Mouse (Mus musculus) lung, postnatal 0 days (tissue): ENCODE measurements around the gene Lrp5. TPM values are rescaled to one million over a fixed set of nuclear protein-coding genes. Genes with fewer than 3 reads are reported as not detected.
"Not testable (repeated sequence)": the region's sequence is repeated elsewhere in the genome, so short reads cannot be mapped to it uniquely, and the experiment has no call there.

Source experiments
- ATAC-seq: fragments of 200-750 bp; cut with Nextera tagmentation; 2 replicates; pipeline ENCODE4 v1.8.0; 2017; ENCODE audit warnings: moderate library complexity
- DNase-seq: peaks from one replicate; pipeline ENCODE4 v3.0.0-alpha.2; 2016; ENCODE audit warnings: low spot score
- H3K27ac ChIP-seq: fragments of 300-500 bp; sonication (generic); 2 replicates; pipeline ENCODE4 v1.5.1; 2014; ENCODE audit warnings: antibody characterized with exemption, mild to moderate bottlenecking, low read length, mixed read lengths
- H3K27me3 ChIP-seq: fragments of 300-500 bp; sonication (generic); replicated peaks from 2 replicates; pipeline ENCODE4 v1.6.1; 2014; ENCODE audit warnings: low read length, mixed read lengths; ENCODE audit not compliant: insufficient read depth
- H3K36me3 ChIP-seq: fragments of 300-500 bp; sonication (generic); 2 replicates; pipeline ENCODE4 v1.6.1; 2014; ENCODE audit warnings: low read length, mixed read lengths; ENCODE audit not compliant: insufficient read depth
- H3K4me1 ChIP-seq: fragments of 300-500 bp; sonication (generic); 2 replicates; pipeline ENCODE4 v1.6.1; 2014; ENCODE audit warnings: antibody characterized with exemption, low read depth, low read length, mixed read lengths; ENCODE audit not compliant: insufficient read depth
- H3K4me2 ChIP-seq: fragments of 300-500 bp; sonication (generic); replicated peaks from 2 replicates; pipeline ENCODE4 v1.6.1; 2014; ENCODE audit warnings: low read depth, mild to moderate bottlenecking, low read length, moderate library complexity, mixed read lengths
- H3K4me3 ChIP-seq: fragments of 300-500 bp; sonication (generic); 2 replicates; pipeline ENCODE4 v1.5.1; 2014; ENCODE audit warnings: low read depth, low read length
- H3K9ac ChIP-seq: fragments of 300-500 bp; sonication (generic); replicated peaks from 2 replicates; pipeline ENCODE4 v1.6.1; 2014; ENCODE audit warnings: low read depth, mild to moderate bottlenecking
- H3K9me3 ChIP-seq: fragments of 300-500 bp; sonication (generic); 2 replicates; pipeline ENCODE4 v1.6.1; 2016; ENCODE audit warnings: low read length, mixed read lengths
- CTCF ChIP-seq: IDR thresholded peaks from 2 replicates; pipeline ENCODE4 v1.5.1; 2016; ENCODE audit warnings: antibody characterized with exemption, mild to moderate bottlenecking
- EP300 ChIP-seq: IDR thresholded peaks from 2 replicates; pipeline ENCODE4 v1.6.1; 2016; ENCODE audit warnings: antibody characterized with exemption, mild to moderate bottlenecking, control low read depth
- WGBS: fragments of 180-500 bp; shearing (Covaris S2); extraction: QIAGEN DNeasy Blood & Tissue Kit; methylation state at CpG from one replicate; pipeline ENCODE4 v1.1.7; 2014; 5-methylcytosine and 5-hydroxymethylcytosine counted together
- polyA plus RNA-seq: library from polyadenylated mRNA; unstranded; fragments of >200 nt; fragmentation: Nextera tagmentation; extraction: Ambion mirVana; gene quantifications from 2 replicates; pipeline ENCODE4 v1.2.1, GENCODE M21; 2015

The Lrp5 gene
- polyA plus RNA-seq, 1 experiment from 2014 or later: 5.1 TPM

GRCm38 (mm10) chr19:3587729-3588128 lies 98.6 kb downstream of the Lrp5 start:
- H3K4me2 ChIP-seq, H3K4me3 ChIP-seq, H3K4me1 ChIP-seq, H3K27me3 ChIP-seq, H3K9ac ChIP-seq, ATAC-seq, H3K9me3 ChIP-seq, DNase-seq, H3K27ac ChIP-seq: not testable (repeated sequence)
- peaks cover 46% of the 10 kb centered on the region; the same call in 1 of the 2 replicates for H3K36me3 ChIP-seq
- peak; percentile 71 for TF ChIP-seq CTCF
- 92% methylated on average over 5 of the region's 5 CpGs for WGBS

DNA sequence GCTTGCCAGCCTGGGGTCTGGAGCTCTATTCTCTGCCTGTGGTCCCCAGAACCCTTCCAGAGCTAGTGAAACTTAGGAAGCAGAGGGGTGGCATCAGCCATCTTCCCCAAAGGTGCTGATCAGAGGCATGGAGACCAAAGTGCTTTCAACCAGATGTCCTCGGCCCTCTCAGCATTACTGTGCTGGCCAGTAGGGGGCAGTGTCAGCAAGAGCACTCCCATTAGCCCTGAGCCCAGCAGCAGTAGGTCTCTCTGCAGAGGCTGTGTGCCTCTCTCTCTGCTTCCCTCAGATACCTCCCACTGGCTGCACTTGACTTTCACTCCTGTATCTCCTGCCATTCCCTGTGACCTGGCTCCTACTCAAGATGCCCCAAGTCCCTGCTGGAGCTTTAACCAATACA lies 99.8 kb downstream of the Lrp5 start:
- DNase-seq (peak; percentile 69), ATAC-seq (peak; percentile 55; the same call in 1 of the 2 replicates)
- H3K9ac ChIP-seq: no peak overlapping the region
- H3K27me3 ChIP-seq: no peaks in the 10 kb centered on the region
- no peak overlapping the region for H3K4me3 ChIP-seq
- no peaks in the 10 kb centered on the region for H3K4me1 ChIP-seq
- H3K4me2 ChIP-seq: no peak overlapping the region
- TF ChIP-seq CTCF (peak; percentile 84), EP300 (no peak)
- peaks cover 40% of the 10 kb centered on the region; the same call in 1 of the 2 replicates for H3K36me3 ChIP-seq
- 43% methylated on average over 1 of the region's 1 CpGs for WGBS
- no peaks in the 10 kb centered on the region for H3K9me3 ChIP-seq
- no peak overlapping the region for H3K27ac ChIP-seq

DNA sequence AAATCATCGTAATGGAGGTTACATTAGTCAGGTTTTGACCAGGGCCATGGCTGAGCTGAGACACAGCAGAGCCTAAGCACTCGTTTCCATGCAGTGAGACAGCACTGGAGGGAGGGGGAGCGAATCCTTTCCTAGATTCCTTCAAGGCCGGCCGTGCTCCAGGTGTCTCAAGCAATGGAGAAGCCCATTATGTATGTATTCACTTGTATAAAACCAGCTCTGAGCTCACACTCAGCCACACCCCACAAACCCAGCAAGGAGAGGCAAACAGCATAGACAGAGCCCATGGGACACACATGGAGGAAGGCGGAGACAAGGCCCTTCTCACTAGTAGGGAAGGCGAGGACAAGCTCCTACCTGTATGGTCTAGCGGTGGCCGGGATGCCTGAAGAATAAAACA lies 100.3 kb downstream of the Lrp5 start:
- Histone ChIP-seq H3K27ac (no peak overlapping the region), H3K9me3 (no peaks in the 10 kb centered on the region), H3K27me3 (no peaks in the 10 kb centered on the region), H3K9ac (no peak overlapping the region), H3K4me3 (no peak overlapping the region), H3K36me3 (peaks cover 35% of the 10 kb centered on the region; the same call in 1 of the 2 replicates), H3K4me1 (no peaks in the 10 kb centered on the region), H3K4me2 (no peak overlapping the region)
- TF ChIP-seq CTCF: no peak
- no peak for TF ChIP-seq EP300
- WGBS: 96% methylated on average over 9 of the region's 9 CpGs
- no peak for ATAC-seq
- DNase-seq: no peak

GRCm38 (mm10) chr19:3581326-3581725 lies 105.0 kb downstream of the Lrp5 start:
- ATAC-seq: peak; percentile 40; the same call in 1 of the 2 replicates

DNA sequence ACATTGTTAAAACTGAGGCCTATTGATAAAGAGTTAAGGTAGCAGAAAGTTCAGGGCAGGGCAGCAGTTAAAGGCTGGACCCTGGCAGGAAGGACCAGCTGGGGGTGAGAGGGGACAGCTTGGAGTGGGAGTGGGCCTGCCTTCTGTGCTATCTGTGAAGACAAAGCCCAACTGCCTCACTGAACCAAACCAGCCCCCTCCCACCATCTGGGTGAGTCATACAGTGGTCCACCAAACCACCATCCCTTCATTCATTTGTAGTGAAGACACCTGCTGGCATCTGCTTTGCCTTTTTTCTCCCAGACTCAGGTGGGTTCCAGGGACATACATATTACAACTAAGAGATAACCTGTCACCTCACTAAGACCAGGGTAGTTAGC lies 108.5 kb downstream of the Lrp5 start:
- Histone ChIP-seq H3K36me3 (no peaks in the 10 kb centered on the region), H3K27ac (no peak overlapping the region), H3K27me3 (no peaks in the 10 kb centered on the region), H3K9me3 (no peaks in the 10 kb centered on the region), H3K4me3 (no peak overlapping the region), H3K4me1 (peaks cover 13% of the 10 kb centered on the region), H3K4me2 (no peak overlapping the region), H3K9ac (no peak overlapping the region)
- no peak for DNase-seq
- TF ChIP-seq CTCF: no peak
- no peak for TF ChIP-seq EP300
- no peak for ATAC-seq

More at GRCm38 (mm10) chr19:3581326-3581725, 105.0 kb downstream of the Lrp5 start:
- Histone ChIP-seq H3K27ac (no peak overlapping the region), H3K36me3 (0 out of 2 replicates have a peak, but pooled peaks cover 13% of the 10 kb centered on the region), H3K27me3 (no peaks in the 10 kb centered on the region), H3K9ac (no peak overlapping the region), H3K4me1 (peaks cover 3% of the 10 kb centered on the region; the same call in 1 of the 2 replicates), H3K9me3 (no peaks in the 10 kb centered on the region), H3K4me3 (no peak overlapping the region), H3K4me2 (no peak overlapping the region)
- TF ChIP-seq EP300: no peak
- peak; percentile 77 for TF ChIP-seq CTCF
- peak; percentile 65 for DNase-seq
- WGBS: 17% methylated on average over 7 of the region's 7 CpGs

DNA sequence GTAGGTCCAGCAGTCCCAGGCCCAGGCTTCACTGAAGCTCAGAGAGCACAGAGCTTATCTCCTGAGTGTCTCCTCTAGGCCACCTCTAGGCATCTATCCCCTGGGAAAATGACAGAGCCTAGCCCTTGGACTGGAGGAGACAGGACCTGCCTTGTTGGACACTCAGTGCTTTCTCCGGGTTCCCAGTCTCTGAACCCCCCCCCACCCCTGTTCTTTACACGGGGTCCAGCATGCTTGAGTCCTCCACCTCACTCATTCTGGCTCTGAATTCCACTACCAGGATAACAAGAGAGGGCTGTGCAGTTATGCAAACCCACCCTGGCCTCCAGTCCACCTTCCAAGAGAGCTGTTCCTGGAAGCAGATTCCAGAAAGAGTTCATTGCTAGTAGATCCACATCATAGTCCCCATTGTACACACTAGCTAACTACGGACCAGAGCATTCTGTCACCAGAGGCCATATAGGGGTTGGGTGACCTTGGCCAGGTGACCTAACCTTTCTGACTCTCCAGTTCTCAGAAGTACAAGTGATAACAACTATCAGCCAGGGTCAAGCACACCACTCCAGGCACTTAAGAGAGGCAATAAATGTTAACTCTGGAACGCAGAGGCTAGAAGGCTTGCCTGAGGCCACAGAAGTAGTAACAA lies 109.0 kb downstream of the Lrp5 start:
- DNase-seq (no peak), ATAC-seq (no peak)
- H3K27me3 ChIP-seq: no peaks in the 10 kb centered on the region
- no peak overlapping the region for H3K4me2 ChIP-seq
- TF ChIP-seq EP300: no peak
- no peak for TF ChIP-seq CTCF
- H3K9me3 ChIP-seq: no peaks in the 10 kb centered on the region
- 53% methylated on average over 4 of the region's 4 CpGs for WGBS
- no peak overlapping the region for H3K27ac ChIP-seq
- H3K4me3 ChIP-seq: no peak overlapping the region
- H3K9ac ChIP-seq: no peak overlapping the region
- no peaks in the 10 kb centered on the region for H3K36me3 ChIP-seq
- H3K4me1 ChIP-seq: peaks cover 13% of the 10 kb centered on the region
